Mouse (Mus musculus): ENCODE measurements at regions not wholly inside any gene's neighbourhood (a gene's known extent, or its start where the extent isn't known, plus 50 kb on each side); places are given as distances from the start of the nearest gene placed in this dataset.

DNA sequence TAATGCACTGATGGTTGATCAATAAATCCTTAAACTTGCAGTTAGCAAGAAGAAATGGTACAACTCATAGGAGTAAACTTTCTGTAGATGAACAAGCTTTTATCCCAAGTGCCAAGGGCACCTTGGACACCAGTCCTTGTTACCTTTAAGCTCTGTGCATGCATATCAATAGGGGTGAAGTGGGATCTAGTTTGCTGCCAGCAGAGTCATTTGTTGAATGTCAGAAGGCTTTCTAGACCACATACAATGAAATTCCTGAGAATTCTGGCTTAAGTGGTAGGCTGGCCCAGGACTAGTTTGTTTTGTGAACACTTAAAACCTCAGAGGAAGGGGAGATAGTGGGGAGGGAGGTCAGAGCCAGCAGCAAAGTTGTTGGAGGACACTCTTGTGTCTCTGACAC, 437.9 kb upstream of the 4930412O13Rik start:
- H3K9me3 ChIP-seq (replicated peaks) = 0 out of 2 replicates have a peak, but pooled peaks cover 3% of the 10 kb centered on the region
- no peak overlapping the region for H3K4me2 ChIP-seq
- H3K36me3 ChIP-seq = no peaks in the 10 kb centered on the region
- H3K4me1 ChIP-seq (replicated peaks) = 0 out of 2 replicates have a peak, but pooled peaks cover 2% of the 10 kb centered on the region
- no peak overlapping the region for H3K27ac ChIP-seq (ENCODE audit: poor library complexity, severe bottlenecking)
- ATAC-seq (ENCODE audit: insufficient number of reproducible peaks, low FRiP score) = no peak
- H3K27me3 ChIP-seq (replicated peaks) = no peaks in the 10 kb centered on the region
- no peak overlapping the region for H3K4me3 ChIP-seq
- H3K9ac ChIP-seq = no peak overlapping the region

DNA sequence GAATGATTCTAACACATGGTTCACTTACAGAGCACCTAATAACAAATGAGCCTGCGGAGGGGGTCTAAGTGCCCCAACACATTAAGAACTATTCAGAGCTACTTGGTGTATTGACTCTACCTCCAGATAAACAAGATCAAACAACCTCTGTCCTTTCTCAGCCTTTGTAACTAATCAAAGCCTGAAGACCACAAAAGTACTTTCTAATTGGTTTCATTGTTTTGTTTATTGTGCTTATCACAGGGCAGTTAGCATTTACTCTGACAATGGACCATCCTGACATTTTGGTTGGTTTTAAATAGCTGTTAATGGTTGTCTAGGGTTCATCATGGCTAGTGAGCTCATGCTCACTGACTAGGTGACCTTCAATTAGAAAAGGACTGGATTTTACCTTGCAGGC, 435.2 kb upstream of the 4930412O13Rik start:
- Histone ChIP-seq H3K36me3 (no peaks in the 10 kb centered on the region), H3K9ac (no peak overlapping the region), H3K9me3 (replicated peaks) (0 out of 2 replicates have a peak, but pooled peaks cover 3% of the 10 kb centered on the region), H3K4me2 (no peak overlapping the region), H3K4me1 (replicated peaks) (0 out of 2 replicates have a peak, but pooled peaks cover 2% of the 10 kb centered on the region), H3K27ac (ENCODE audit: poor library complexity, severe bottlenecking) (no peak overlapping the region), H3K4me3 (no peak overlapping the region), H3K27me3 (replicated peaks) (no peaks in the 10 kb centered on the region)
- ATAC-seq (ENCODE audit: insufficient number of reproducible peaks, low FRiP score) = no peak
- WGBS = 82% methylated on average over 1 of the region's 1 CpGs

DNA sequence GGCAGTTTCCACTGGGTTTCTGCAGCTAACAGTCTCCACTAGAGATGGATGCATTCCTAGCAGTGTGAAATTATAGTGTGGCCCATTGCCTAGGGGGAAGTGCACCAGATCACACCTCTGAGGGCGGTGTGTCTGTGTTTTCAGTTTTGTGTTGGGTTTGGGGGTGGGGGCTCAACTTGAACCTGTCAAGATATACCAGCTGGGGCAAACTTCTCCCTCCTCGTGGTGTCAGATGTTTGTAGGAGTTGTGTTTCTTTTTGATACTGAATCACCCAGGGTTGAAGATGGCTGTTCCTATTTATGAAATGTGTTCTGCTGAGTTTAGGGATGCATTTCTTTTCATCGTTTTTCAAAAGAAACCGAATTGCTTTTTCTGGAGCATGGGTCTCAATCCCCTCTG, 416.6 kb upstream of the 4930412O13Rik start:
- ATAC-seq (ENCODE audit: insufficient number of reproducible peaks, low FRiP score) = no peak
- WGBS = 56% methylated on average over 4 of the region's 4 CpGs
- Histone ChIP-seq H3K4me2 (no peak overlapping the region), H3K9ac (no peak overlapping the region), H3K4me3 (no peak overlapping the region), H3K27me3 (replicated peaks) (no peaks in the 10 kb centered on the region), H3K4me1 (replicated peaks) (no peaks in the 10 kb centered on the region), H3K36me3 (no peaks in the 10 kb centered on the region), H3K9me3 (replicated peaks) (no peaks in the 10 kb centered on the region), H3K27ac (ENCODE audit: poor library complexity, severe bottlenecking) (no peak overlapping the region)

DNA sequence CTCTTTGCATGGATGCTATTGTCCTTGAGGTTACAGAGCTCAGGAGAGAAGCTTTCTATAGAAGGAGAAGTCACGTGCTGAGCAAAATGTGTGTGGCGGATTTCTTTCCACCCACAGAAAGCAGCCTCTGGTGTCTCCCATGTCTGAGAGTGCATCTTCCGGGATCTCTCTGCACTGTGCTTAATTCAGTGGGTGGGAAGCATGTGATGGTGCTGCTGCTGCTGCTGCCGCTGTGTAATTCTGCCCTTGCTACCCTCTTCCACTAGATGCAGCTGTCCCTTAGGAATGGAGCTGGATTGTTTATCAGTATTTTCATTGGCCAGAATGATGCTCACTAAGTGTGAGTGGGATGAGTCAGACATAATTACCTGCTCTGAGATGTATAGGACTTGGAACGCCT, 416.2 kb upstream of the 4930412O13Rik start:
- no peak overlapping the region for H3K4me2 ChIP-seq
- WGBS = 59% methylated on average over 5 of the region's 5 CpGs
- H3K4me3 ChIP-seq = no peak overlapping the region
- no peak overlapping the region for H3K27ac ChIP-seq (ENCODE audit: poor library complexity, severe bottlenecking)
- no peaks in the 10 kb centered on the region for H3K4me1 ChIP-seq (replicated peaks)
- H3K9me3 ChIP-seq (replicated peaks) = no peaks in the 10 kb centered on the region
- no peaks in the 10 kb centered on the region for H3K36me3 ChIP-seq
- no peak for ATAC-seq (ENCODE audit: insufficient number of reproducible peaks, low FRiP score)
- H3K27me3 ChIP-seq (replicated peaks) = no peaks in the 10 kb centered on the region
- H3K9ac ChIP-seq = no peak overlapping the region

DNA sequence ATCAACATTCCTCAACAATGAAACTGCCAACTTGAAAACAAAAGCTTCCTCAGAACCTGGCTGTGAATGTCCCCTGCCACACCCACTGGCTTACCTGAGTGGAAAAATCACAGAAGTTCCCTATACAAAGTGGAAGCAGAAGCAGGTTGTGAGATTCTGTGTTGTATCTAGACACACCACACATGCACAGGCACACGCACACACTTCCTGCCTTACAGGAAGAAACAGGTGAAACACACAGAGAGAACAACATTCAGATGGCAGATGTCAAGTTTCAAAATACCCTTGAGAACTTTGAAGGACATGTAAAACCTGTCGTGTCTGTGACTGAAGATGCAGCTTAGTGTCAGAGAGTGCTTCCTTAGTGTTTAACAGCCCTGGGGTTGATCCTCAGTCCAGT, 413.5 kb upstream of the 4930412O13Rik start:
- no peak overlapping the region for H3K4me2 ChIP-seq

DNA sequence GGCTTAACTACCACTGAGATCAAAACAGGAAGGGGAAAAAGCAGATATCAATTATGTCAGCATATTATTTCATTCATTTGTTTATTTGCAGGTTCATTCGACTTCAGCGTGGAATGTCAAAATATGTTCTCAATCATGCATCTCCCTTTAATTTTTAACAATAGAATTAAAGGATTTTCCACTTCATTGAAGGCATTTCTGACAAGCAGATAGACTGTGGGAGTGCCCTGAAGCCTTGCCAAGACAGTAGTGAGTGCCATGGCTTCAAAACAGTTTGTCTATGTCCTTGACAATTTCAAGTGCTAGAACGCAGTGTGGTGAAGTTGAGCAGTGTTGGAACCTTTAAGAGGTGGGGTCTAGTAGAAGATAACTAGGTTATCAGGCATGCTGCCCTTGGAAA, 412.4 kb upstream of the 4930412O13Rik start:
- Histone ChIP-seq H3K27me3 (replicated peaks) (no peaks in the 10 kb centered on the region), H3K9me3 (replicated peaks) (no peaks in the 10 kb centered on the region), H3K27ac (ENCODE audit: poor library complexity, severe bottlenecking) (no peak overlapping the region), H3K9ac (no peak overlapping the region), H3K4me1 (replicated peaks) (no peaks in the 10 kb centered on the region), H3K4me3 (no peak overlapping the region), H3K36me3 (no peaks in the 10 kb centered on the region), H3K4me2 (no peak overlapping the region)
- no peak for ATAC-seq (ENCODE audit: insufficient number of reproducible peaks, low FRiP score)
- 74% methylated on average over 3 of the region's 3 CpGs for WGBS

More for the DNA sequence above, 413.5 kb upstream of the 4930412O13Rik start:
- ATAC-seq (ENCODE audit: insufficient number of reproducible peaks, low FRiP score) = no peak
- no peak overlapping the region for H3K27ac ChIP-seq (ENCODE audit: poor library complexity, severe bottlenecking)
- no peaks in the 10 kb centered on the region for H3K36me3 ChIP-seq
- H3K4me1 ChIP-seq (replicated peaks) = no peaks in the 10 kb centered on the region
- 66% methylated on average over 2 of the region's 2 CpGs for WGBS
- no peak overlapping the region for H3K4me3 ChIP-seq
- H3K9me3 ChIP-seq (replicated peaks) = no peaks in the 10 kb centered on the region
- H3K27me3 ChIP-seq (replicated peaks) = no peaks in the 10 kb centered on the region
- no peak overlapping the region for H3K9ac ChIP-seq

DNA sequence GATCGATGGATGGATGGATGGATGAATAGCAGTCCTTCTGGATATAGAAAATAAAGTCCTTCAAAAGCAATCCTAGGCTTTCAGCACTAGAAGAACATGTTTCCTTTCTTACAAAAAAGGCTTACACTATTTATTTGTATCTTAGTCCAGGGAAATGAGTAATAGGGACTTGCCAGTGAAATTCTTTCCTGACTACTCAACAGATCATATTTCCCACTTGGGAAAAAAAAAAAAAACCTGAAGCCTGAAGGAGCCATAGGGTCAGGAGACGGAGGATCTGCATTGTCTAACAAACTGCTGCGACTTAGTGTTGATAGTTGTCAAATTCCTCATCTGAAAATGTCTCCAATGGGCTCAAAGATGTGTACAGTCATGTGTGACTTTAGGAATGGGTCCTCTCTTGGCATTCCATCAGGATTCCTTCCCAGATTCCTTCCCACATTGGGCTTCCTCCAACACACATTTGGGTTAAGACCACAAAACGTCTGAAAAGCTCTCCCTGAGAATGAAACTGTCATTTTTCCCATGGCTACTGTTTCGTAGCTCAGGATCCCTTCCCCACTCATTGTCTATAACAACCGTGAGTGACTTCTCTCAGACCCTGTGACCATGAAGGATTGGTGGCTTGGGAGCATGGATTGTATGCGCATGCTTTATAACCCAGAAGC, 399.2 kb upstream of the 4930412O13Rik start:
- H3K4me3 ChIP-seq = no peak overlapping the region
- H3K9me3 ChIP-seq (replicated peaks) = no peaks in the 10 kb centered on the region
- H3K27me3 ChIP-seq (replicated peaks) = no peaks in the 10 kb centered on the region
- no peaks in the 10 kb centered on the region for H3K4me1 ChIP-seq (replicated peaks)
- no peak overlapping the region for H3K4me2 ChIP-seq
- no peak overlapping the region for H3K9ac ChIP-seq
- no peak overlapping the region for H3K27ac ChIP-seq (ENCODE audit: poor library complexity, severe bottlenecking)
- no peaks in the 10 kb centered on the region for H3K36me3 ChIP-seq
- ATAC-seq (ENCODE audit: insufficient number of reproducible peaks, low FRiP score) = no peak
- WGBS = 66% methylated on average over 7 of the region's 7 CpGs

DNA sequence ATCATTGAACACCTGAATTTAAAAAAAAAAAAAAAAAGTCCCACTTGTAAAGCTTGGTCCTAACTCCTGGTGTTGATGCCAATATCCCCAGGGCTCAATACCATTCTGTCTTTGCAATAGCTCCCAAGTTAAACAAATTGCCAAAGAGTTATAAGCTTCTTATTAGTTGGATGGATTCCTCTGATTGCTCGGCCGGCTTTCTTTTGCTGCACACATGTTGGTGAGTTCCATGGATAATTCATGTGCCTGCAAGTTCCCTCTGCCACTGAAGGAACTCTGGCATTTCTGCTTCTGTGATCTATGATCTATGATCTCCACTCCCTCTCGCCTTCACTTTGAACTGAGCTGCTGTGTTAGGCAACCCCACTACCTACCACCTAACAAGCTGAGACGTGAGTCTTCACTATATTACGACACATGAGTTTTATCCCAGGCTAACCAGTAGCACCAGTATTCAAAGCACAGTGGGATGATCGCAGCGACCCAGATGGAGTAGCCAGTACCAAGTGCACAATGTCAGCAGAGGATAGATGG, 393.6 kb upstream of the 4930412O13Rik start:
- Histone ChIP-seq H3K4me3 (no peak overlapping the region), H3K9me3 (replicated peaks) (no peaks in the 10 kb centered on the region), H3K36me3 (no peaks in the 10 kb centered on the region), H3K4me2 (no peak overlapping the region), H3K27me3 (replicated peaks) (no peaks in the 10 kb centered on the region), H3K9ac (no peak overlapping the region), H3K4me1 (replicated peaks) (no peaks in the 10 kb centered on the region), H3K27ac (ENCODE audit: poor library complexity, severe bottlenecking) (no peak overlapping the region)
- no peak for ATAC-seq (ENCODE audit: insufficient number of reproducible peaks, low FRiP score)
- WGBS = 81% methylated on average over 7 of the region's 7 CpGs

DNA sequence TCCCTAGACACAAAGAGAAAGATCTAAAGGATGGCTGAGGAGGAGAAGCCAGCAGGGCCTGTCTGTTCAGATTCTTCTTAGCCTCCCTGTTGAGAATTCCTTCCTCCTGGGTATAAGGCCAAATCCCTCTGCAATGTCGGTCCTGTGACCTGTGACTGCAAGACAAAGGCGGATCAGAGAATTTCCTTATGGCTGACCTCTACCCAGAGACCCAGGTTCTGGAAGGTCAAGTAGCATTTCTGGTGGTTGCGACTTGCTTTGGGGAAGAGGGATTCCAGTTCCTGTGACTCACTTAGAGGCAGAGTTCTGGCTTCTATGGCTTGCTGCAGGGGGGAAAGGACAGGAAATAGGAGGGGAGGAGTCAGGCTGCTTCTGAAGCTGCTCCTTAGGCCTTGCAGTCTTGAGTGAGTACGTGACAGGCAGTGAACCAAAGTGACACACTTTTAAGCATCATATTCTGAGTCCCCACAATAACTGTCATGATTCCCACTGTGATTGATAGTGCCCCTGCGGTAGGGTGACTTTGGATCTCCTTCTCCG, 387.4 kb upstream of the 4930412O13Rik start:
- Histone ChIP-seq H3K4me2 (no peak overlapping the region), H3K4me1 (replicated peaks) (no peaks in the 10 kb centered on the region), H3K27me3 (replicated peaks) (no peaks in the 10 kb centered on the region), H3K36me3 (no peaks in the 10 kb centered on the region), H3K9me3 (replicated peaks) (no peaks in the 10 kb centered on the region), H3K9ac (no peak overlapping the region), H3K4me3 (no peak overlapping the region), H3K27ac (ENCODE audit: poor library complexity, severe bottlenecking) (no peak overlapping the region)
- 45% methylated on average over 6 of the region's 6 CpGs for WGBS
- ATAC-seq (ENCODE audit: insufficient number of reproducible peaks, low FRiP score) = no peak

DNA sequence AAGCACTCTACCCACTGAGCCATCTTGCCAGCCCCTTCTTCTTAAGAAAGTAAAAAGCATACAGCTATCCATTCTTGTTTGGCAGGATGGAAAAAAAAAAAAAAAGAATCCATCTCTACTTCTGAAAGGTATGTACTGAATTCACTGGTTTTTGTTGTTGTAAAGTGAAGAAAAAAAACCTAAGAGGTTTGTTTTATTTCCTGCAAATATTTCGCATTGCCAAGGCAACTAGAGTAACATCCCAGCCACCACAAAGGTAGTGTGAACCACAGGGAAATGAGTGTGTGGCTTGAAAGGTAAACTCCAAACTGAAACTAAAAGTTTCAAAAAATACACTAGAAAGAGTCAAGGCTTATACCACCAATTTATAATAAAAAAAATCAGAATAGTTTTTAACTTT, 361.0 kb upstream of the 4930412O13Rik start:
- 83% methylated on average over 1 of the region's 1 CpGs for WGBS
- ATAC-seq (ENCODE audit: insufficient number of reproducible peaks, low FRiP score) = no peak
- H3K4me2 ChIP-seq = no peak overlapping the region
- H3K36me3 ChIP-seq = no peaks in the 10 kb centered on the region
- H3K27me3 ChIP-seq (replicated peaks) = no peaks in the 10 kb centered on the region
- H3K4me1 ChIP-seq (replicated peaks) = no peaks in the 10 kb centered on the region
- no peak overlapping the region for H3K27ac ChIP-seq (ENCODE audit: poor library complexity, severe bottlenecking)
- H3K4me3 ChIP-seq = no peak overlapping the region
- no peaks in the 10 kb centered on the region for H3K9me3 ChIP-seq (replicated peaks)
- no peak overlapping the region for H3K9ac ChIP-seq

DNA sequence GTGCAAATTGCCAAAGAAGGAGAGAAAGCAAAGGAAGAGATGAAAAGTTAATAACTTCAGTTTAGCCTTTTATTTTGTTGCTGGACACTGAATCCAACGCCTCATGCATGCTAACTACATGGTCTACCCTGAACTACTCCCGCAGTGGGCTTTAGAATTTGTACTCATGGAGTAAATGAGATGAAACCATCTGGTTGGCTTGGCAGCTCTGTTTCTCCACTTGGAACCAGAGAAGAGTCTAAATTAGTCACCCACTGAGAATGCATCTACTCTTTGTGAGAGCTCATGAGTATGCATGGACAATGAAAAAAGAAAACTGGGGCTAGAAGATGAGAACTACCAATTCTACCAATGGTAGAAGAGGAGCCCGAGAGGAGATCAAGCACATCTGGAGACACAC, 355.1 kb upstream of the 4930412O13Rik start:
- 86% methylated on average over 3 of the region's 3 CpGs for WGBS
- Histone ChIP-seq H3K9me3 (replicated peaks) (no peaks in the 10 kb centered on the region), H3K4me3 (no peak overlapping the region), H3K36me3 (no peaks in the 10 kb centered on the region), H3K9ac (no peak overlapping the region), H3K27ac (ENCODE audit: poor library complexity, severe bottlenecking) (no peak overlapping the region), H3K4me2 (no peak overlapping the region), H3K27me3 (replicated peaks) (no peaks in the 10 kb centered on the region), H3K4me1 (replicated peaks) (no peaks in the 10 kb centered on the region)
- ATAC-seq (ENCODE audit: insufficient number of reproducible peaks, low FRiP score) = no peak

Data from heart, embryonic 12.5 days (tissue).